Mouse (Mus musculus): Measurements from ENCODE around the gene Sec16a. TPM values are rescaled to one million over a fixed set of nuclear protein-coding genes. Genes with fewer than 3 reads are reported as not detected.

The Sec16a gene
- polyA plus RNA-seq, 1 experiment from 2014 or later: 30.4 TPM

- peaks cover 100% of the 10 kb centered on the region for H3K36me3 ChIP-seq (replicated peaks)
- H3K27ac ChIP-seq (replicated peaks): no peak overlapping the region
- no peaks in the 10 kb centered on the region for H3K9me3 ChIP-seq
- no peak for DNase-seq (ENCODE audit: low spot score)
- H3K4me3 ChIP-seq: no peak overlapping the region
- 85% methylated on average over 1 of the region's 1 CpGs for WGBS
- no peaks in the 10 kb centered on the region for H3K27me3 ChIP-seq (replicated peaks; ENCODE audit: low read depth, poor library complexity, severe bottlenecking)
- no peaks in the 10 kb centered on the region for H3K4me1 ChIP-seq
Observed at GRCm38 (mm10) chr2:26418120-26418519, 26.9 kb downstream of the Sec16a start.

- DNase-seq (ENCODE audit: low spot score): no peak
- Histone ChIP-seq H3K36me3 (replicated peaks) (peaks cover 100% of the 10 kb centered on the region), H3K4me1 (no peaks in the 10 kb centered on the region), H3K27ac (replicated peaks) (no peak overlapping the region), H3K9me3 (no peaks in the 10 kb centered on the region), H3K4me3 (no peak overlapping the region), H3K27me3 (replicated peaks; ENCODE audit: low read depth, poor library complexity, severe bottlenecking) (no peaks in the 10 kb centered on the region)
Observed at GRCm38 (mm10) chr2:26417066-26417465, 27.9 kb downstream of the Sec16a start.

- H3K4me1 ChIP-seq: peaks cover 34% of the 10 kb centered on the region
- H3K27ac ChIP-seq (replicated peaks): no peak overlapping the region
- no peak overlapping the region for H3K4me3 ChIP-seq
- peaks cover 84% of the 10 kb centered on the region for H3K36me3 ChIP-seq (replicated peaks)
- H3K27me3 ChIP-seq (replicated peaks; ENCODE audit: low read depth, poor library complexity, severe bottlenecking): no peaks in the 10 kb centered on the region
- no peaks in the 10 kb centered on the region for H3K9me3 ChIP-seq
- 75% methylated on average over 5 of the region's 5 CpGs for WGBS
- no peak for DNase-seq (ENCODE audit: low spot score)
Observed at GRCm38 (mm10) chr2:26410931-26411411, 34.0 kb downstream of the Sec16a start.

GRCm38 (mm10) chr2:26410091-26410490, 34.9 kb downstream of the Sec16a start:
- no peaks in the 10 kb centered on the region for H3K27me3 ChIP-seq (replicated peaks; ENCODE audit: low read depth, poor library complexity, severe bottlenecking)
- no peaks in the 10 kb centered on the region for H3K9me3 ChIP-seq
- WGBS: 81% methylated on average over 5 of the region's 5 CpGs
- peaks cover 41% of the 10 kb centered on the region for H3K4me1 ChIP-seq
- no peak for DNase-seq (ENCODE audit: low spot score)
- H3K36me3 ChIP-seq (replicated peaks): peaks cover 84% of the 10 kb centered on the region
- H3K4me3 ChIP-seq: no peak overlapping the region
- H3K27ac ChIP-seq (replicated peaks): no peak overlapping the region

GRCm38 (mm10) chr2:26409362-26409761, 35.7 kb downstream of the Sec16a start:
- peaks cover 83% of the 10 kb centered on the region for H3K36me3 ChIP-seq (replicated peaks)
- WGBS: 58% methylated on average over 3 of the region's 3 CpGs
- no peak for DNase-seq (ENCODE audit: low spot score)
- H3K27ac ChIP-seq (replicated peaks): peak overlapping the region; percentile 94
- H3K4me3 ChIP-seq: peak overlapping the region; percentile 89
- H3K4me1 ChIP-seq: peaks cover 47% of the 10 kb centered on the region
- no peaks in the 10 kb centered on the region for H3K9me3 ChIP-seq
- no peaks in the 10 kb centered on the region for H3K27me3 ChIP-seq (replicated peaks; ENCODE audit: low read depth, poor library complexity, severe bottlenecking)

GRCm38 (mm10) chr2:26408515-26409356, 36.3 kb downstream of the Sec16a start, which contains the start of gene Inpp5e:
Inpp5e (minus strand) TSS chr2:26409203.
- 1% methylated on average over 57 of the region's 57 CpGs for WGBS

GRCm38 (mm10) chr2:26403306-26403705, 41.7 kb downstream of the Sec16a start:
- Histone ChIP-seq H3K4me1 (peaks cover 37% of the 10 kb centered on the region), H3K9me3 (no peaks in the 10 kb centered on the region), H3K36me3 (replicated peaks) (peaks cover 86% of the 10 kb centered on the region), H3K27me3 (replicated peaks; ENCODE audit: low read depth, poor library complexity, severe bottlenecking) (no peaks in the 10 kb centered on the region), H3K27ac (replicated peaks) (no peak overlapping the region), H3K4me3 (no peak overlapping the region)
- no peak for DNase-seq (ENCODE audit: low spot score)
- WGBS: 79% methylated on average over 8 of the region's 8 CpGs

More at GRCm38 (mm10) chr2:26408515-26409356, 36.3 kb downstream of the Sec16a start, which contains the start of gene Inpp5e:
- peak; percentile 98 for DNase-seq (ENCODE audit: low spot score)
- Histone ChIP-seq H3K4me3 (peak within 1 kb of the TSS; percentile 89), H3K9me3 (no peaks in the 10 kb centered on the region), H3K27me3 (replicated peaks; ENCODE audit: low read depth, poor library complexity, severe bottlenecking) (no peaks in the 10 kb centered on the region), H3K36me3 (replicated peaks) (peaks cover 78% of the 10 kb centered on the region), H3K27ac (replicated peaks) (peak within 1 kb of the TSS; percentile 94), H3K4me1 (peaks cover 47% of the 10 kb centered on the region)

- no peaks in the 10 kb centered on the region for H3K27me3 ChIP-seq (replicated peaks; ENCODE audit: low read depth, poor library complexity, severe bottlenecking)
- no peak overlapping the region for H3K4me3 ChIP-seq
- DNase-seq (ENCODE audit: low spot score): no peak
- peaks cover 27% of the 10 kb centered on the region for H3K4me1 ChIP-seq
- no peak overlapping the region for H3K27ac ChIP-seq (replicated peaks)
- H3K9me3 ChIP-seq: no peaks in the 10 kb centered on the region
- WGBS: 94% methylated on average over 1 of the region's 1 CpGs
- H3K36me3 ChIP-seq (replicated peaks): peaks cover 92% of the 10 kb centered on the region
Observed at GRCm38 (mm10) chr2:26402265-26402664, 42.8 kb downstream of the Sec16a start.

- H3K27ac ChIP-seq (replicated peaks): no peak overlapping the region
- WGBS: 87% methylated on average over 4 of the region's 4 CpGs
- no peaks in the 10 kb centered on the region for H3K27me3 ChIP-seq (replicated peaks; ENCODE audit: low read depth, poor library complexity, severe bottlenecking)
- no peak overlapping the region for H3K4me3 ChIP-seq
- DNase-seq (ENCODE audit: low spot score): no peak
- peaks cover 92% of the 10 kb centered on the region for H3K36me3 ChIP-seq (replicated peaks)
- no peaks in the 10 kb centered on the region for H3K9me3 ChIP-seq
- H3K4me1 ChIP-seq: peaks cover 14% of the 10 kb centered on the region
Observed at GRCm38 (mm10) chr2:26401023-26401422, 44.0 kb downstream of the Sec16a start.

GRCm38 (mm10) chr2:26400296-26400695, 44.7 kb downstream of the Sec16a start:
- peaks cover 7% of the 10 kb centered on the region for H3K4me1 ChIP-seq
- no peak overlapping the region for H3K4me3 ChIP-seq
- H3K9me3 ChIP-seq: no peaks in the 10 kb centered on the region
- no peak for DNase-seq (ENCODE audit: low spot score)
- WGBS: 91% methylated on average over 5 of the region's 5 CpGs
- H3K36me3 ChIP-seq (replicated peaks): peaks cover 92% of the 10 kb centered on the region
- H3K27ac ChIP-seq (replicated peaks): no peak overlapping the region
- H3K27me3 ChIP-seq (replicated peaks; ENCODE audit: low read depth, poor library complexity, severe bottlenecking): no peaks in the 10 kb centered on the region

- Histone ChIP-seq H3K27ac (replicated peaks) (no peak overlapping the region), H3K4me1 (peaks cover 3% of the 10 kb centered on the region; the same call in 1 of the 2 replicates), H3K9me3 (no peaks in the 10 kb centered on the region), H3K27me3 (replicated peaks; ENCODE audit: low read depth, poor library complexity, severe bottlenecking) (no peaks in the 10 kb centered on the region), H3K4me3 (no peak overlapping the region), H3K36me3 (replicated peaks) (peaks cover 92% of the 10 kb centered on the region)
- no peak for DNase-seq (ENCODE audit: low spot score)
- WGBS: 91% methylated on average over 5 of the region's 5 CpGs
Observed at GRCm38 (mm10) chr2:26399647-26400046, 45.4 kb downstream of the Sec16a start.

- no peaks in the 10 kb centered on the region for H3K4me1 ChIP-seq
- peak overlapping the region; percentile 3; the same call in 1 of the 2 replicates for H3K4me3 ChIP-seq
- no peak for DNase-seq (ENCODE audit: low spot score)
- H3K9me3 ChIP-seq: no peaks in the 10 kb centered on the region
- H3K27ac ChIP-seq (replicated peaks): no peak overlapping the region
- H3K36me3 ChIP-seq (replicated peaks): peaks cover 96% of the 10 kb centered on the region
- no peaks in the 10 kb centered on the region for H3K27me3 ChIP-seq (replicated peaks; ENCODE audit: low read depth, poor library complexity, severe bottlenecking)
- WGBS: 92% methylated on average over 8 of the region's 8 CpGs
Observed at GRCm38 (mm10) chr2:26398978-26399377, 46.0 kb downstream of the Sec16a start.

GRCm38 (mm10) chr2:26391617-26392016, 53.4 kb downstream of the Sec16a start:
- H3K27ac ChIP-seq (replicated peaks): no peak overlapping the region
- no peaks in the 10 kb centered on the region for H3K27me3 ChIP-seq (replicated peaks; ENCODE audit: low read depth, poor library complexity, severe bottlenecking)
- H3K9me3 ChIP-seq: no peaks in the 10 kb centered on the region
- H3K4me3 ChIP-seq: no peak overlapping the region
- WGBS: 92% methylated on average over 6 of the region's 6 CpGs
- H3K36me3 ChIP-seq (replicated peaks): peaks cover 80% of the 10 kb centered on the region
- DNase-seq (ENCODE audit: low spot score): no peak
- peaks cover 24% of the 10 kb centered on the region for H3K4me1 ChIP-seq
